Mouse (Mus musculus): ENCODE results near the gene Rassf2. TPM values are rescaled to one million over a fixed set of nuclear protein-coding genes. Genes with fewer than 3 reads are reported as not detected.

The Rassf2 gene
- total RNA-seq, 2 experiments from 2014 or later = 38.3 to 41.0 TPM

GRCm38 (mm10) chr2:132039894-132040293 is 9.8 kb upstream of the Rassf2 start:
- DNase-seq (ENCODE audit: low spot score in 2 of 2) = no peak
- intact Hi-C loops (cut with DNase I) = no loop called here

- no peak for DNase-seq (ENCODE audit: low spot score in 2 of 2)
- intact Hi-C loops (cut with DNase I) = no loop called here
These were observed 6.3 kb upstream of the Rassf2 start for GRCm38 (mm10) chr2:132036326-132036725.

DNA sequence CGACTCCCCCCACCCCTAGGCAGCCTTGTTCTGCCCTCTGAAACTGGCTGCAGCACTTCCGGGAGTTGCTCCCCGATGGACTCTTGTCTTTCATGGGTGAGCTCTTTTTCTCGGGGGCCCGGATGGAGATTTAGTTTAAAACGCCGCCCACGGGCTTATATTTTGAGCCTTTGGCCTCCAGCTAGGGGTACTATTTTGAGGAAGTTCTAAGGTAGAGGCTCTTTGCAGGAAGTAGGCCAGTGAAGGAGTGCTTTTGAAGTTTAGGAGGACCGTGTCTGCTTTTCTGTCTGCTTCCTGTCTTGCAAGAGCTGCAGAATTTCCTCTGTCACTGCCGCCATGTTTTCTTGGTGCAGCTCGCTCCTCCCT is 5.4 kb upstream of the Rassf2 start:
- no peak for DNase-seq (ENCODE audit: low spot score in 2 of 2)
- intact Hi-C loops (cut with DNase I) = no loop called here

DNA sequence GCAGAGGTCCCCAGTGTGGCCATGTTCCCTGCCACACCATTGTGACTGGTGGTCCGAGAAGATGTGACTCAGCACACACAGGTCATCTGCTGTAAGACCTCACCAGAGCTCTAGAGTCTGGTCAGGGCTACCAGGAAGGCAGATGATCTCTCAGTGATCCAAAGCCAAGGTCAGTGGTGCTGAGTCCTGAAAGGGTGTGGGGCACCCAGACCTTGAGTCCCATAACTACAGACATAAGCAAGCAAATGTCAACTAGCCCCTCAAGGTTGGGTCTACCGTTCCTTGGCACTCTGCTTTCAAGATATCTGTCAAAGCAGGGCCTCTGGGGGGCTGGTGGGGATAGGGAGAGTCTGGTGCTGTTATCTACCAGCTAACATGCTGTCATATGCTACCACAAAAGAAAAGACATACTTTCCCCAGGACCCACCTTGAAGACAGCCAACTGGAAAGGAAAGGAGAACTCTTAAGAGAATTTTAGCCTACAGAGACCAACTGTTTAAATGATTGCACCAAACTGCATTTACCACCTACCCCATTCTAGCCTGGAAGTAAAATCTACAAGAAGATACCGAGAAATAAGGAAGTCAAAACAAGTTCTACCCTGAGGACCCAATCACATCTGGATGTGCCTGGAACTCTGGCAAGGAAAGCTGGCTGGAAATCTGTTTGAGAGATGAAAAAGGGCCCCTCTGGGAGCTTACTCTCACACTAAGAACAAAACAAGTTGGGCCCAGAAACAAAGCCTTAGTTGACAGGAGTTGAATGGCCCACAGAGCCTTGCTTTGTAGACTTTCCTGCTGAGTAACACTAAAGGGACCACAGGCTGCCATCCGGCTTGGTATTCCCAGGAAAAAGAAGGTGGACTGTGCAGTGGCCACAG is 4.8 kb upstream of the Rassf2 start:
- no peak for DNase-seq (ENCODE audit: low spot score in 2 of 2)
- intact Hi-C loops (cut with DNase I) = no loop called here

DNA sequence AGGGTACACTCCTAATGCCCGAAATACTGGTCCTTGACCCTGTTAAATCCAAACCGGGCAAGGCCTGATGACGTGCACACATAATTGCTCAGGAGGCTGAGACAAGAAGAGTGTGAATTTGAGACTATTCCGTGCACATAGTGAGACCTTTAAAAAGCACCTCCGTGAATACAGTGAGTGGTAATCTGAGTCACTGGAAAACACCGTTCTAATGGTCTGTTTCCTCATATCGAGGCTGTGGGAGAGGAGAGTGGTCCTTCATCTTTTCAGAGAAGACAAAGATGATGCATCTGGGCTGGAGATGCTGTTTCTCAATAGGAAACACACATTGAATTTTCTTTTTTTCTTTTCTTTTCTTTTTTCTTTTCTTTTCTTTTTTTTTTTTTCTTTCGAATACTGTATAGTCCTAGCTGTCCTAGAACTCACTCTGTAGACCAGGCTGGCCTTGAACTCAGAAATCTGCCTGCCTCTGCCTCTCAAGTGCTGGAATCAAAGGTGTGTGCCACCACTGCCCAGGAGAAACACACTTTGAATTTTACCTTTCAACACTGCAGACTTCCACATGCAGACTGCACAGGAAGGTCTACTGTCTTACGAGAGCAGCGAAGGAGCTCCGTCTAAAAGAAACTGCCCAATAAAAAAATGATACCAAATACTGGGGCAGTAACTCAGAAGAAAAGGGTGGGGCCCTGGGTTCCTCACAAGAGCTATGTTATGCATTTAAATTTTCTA is 1.5 kb upstream of the Rassf2 start:
- DNase-seq (ENCODE audit: low spot score in 2 of 2) = no peak

DNA sequence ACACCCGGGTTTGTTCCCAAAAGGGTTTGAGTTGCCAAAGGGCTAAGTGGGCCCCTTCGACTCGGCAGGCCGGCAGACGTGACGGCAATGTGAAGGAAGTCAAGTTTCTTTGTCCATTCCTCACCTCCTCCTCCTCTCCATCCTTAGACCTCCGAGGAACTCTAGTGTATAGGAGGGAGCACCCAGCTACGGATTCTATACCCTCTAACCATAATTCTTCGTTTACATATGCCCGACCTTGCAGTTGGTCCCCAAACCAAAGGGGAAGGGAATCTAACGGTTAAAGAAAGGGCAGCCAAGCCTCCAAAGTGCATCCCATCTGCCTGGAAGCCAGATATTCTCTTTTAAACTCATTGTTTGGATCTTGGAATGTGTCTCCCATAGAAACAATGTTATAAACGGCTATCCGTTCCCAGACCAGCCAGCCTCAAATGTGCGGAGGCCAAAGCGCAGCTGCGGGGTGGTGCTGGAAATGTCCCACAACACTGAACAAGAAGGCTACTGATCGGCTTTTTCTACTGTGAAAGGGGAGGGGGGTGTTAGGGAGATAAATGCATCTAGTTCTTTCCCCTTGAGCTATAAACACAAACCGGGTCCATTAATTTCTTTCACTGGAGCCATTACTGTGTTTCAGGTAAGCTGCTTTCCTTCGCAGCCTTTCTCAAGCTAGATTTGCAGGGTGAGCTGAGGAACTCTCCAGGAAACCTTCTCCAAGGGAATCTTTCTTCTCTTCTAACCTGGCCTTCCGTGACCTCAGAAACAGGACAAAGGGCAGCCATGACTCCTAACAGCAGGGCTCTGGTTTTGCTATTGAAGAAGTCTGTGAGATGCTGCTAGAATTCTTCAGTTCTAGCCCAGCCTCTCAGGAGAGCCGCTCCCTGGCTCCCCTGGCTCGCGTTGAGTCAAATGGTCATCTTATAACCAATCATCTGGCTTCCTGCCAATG is 633 bp upstream of the Rassf2 start:
- intact Hi-C loops (cut with DNase I) = no loop called here
- DNase-seq (ENCODE audit: low spot score in 2 of 2) = no peak

More for the DNA sequence above, 1.5 kb upstream of the Rassf2 start:
- intact Hi-C loops (cut with DNase I) = no loop called here

GRCm38 (mm10) chr2:132028894-132029605 is 1.0 kb downstream of the Rassf2 start:
- DNase-seq (ENCODE audit: low spot score in 2 of 2) = peak in 1 of 2 experiments; percentile 29
- intact Hi-C loops (cut with DNase I) = no loop called here

GRCm38 (mm10) chr2:132028107-132028506 is 2.0 kb downstream of the Rassf2 start:
- intact Hi-C loops (cut with DNase I) = no loop called here
- DNase-seq (ENCODE audit: low spot score in 2 of 2) = no peak

DNA sequence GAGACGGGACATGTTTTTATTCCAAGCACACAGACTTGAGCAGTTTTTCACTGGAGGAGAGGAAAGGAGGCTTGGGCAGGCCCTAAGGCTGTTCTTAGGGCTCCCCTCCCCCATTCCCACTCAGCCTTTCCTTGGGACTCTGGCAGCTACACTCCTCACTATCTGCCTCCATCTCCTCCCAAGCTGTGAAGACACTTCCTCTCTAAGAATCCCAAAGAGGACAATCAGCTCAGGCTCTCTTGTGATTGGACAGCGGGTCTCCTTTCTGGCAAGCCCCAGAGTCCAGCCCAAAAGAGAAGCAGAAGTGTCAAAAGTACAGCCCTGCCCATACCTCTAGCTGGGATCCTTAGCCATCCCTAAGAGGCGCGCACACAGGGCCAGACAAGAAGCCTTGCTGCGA is 2.7 kb downstream of the Rassf2 start:
- no peak for DNase-seq (ENCODE audit: low spot score in 2 of 2)
- intact Hi-C loops (cut with DNase I) = no loop called here

DNA sequence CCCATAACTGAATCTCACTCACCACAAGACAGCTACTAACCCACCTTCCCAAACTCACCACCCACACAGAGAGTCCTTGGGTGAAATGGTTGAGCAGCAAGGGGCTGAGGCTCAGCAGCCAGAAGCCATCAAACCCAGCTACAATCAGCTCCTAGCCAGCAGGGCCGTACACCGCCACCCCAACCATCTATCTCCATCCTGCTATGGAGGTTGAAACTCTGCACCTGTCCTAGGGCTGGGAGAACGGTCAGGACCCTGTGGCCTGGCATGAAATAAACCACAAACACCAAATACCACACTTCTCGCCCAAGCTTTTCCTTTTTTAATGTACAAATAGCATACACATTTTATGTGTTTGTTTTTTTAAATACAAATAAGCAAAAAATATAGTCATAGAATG is 6.0 kb downstream of the Rassf2 start:
- no peak for DNase-seq (ENCODE audit: low spot score in 2 of 2)
- intact Hi-C loops (cut with DNase I) = no loop called here

GRCm38 (mm10) chr2:132022621-132023020 is 7.4 kb downstream of the Rassf2 start:
- DNase-seq (ENCODE audit: low spot score in 2 of 2) = no peak
- intact Hi-C loops (cut with DNase I) = no loop called here

DNA sequence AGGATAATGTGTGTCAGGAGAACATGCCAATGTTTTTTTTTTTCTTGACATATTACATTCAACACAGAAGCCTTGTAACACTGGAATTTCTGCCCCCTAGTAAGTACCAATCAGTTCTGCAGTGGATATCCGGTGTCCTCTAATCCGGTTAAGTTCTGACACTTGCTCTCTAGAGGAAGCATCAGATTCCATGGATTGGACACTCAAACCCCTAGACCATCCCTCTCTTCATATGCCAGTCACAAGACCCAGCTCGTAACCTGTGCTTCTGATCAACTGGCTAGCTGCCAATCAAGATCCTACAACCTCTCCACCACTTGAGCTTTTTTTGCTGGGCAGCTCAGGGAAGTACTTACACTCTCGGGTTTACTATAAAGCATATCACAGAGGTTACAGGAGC is 8.4 kb downstream of the Rassf2 start:
- DNase-seq (ENCODE audit: low spot score in 2 of 2) = no peak
- intact Hi-C loops (cut with DNase I) = no loop called here

DNA sequence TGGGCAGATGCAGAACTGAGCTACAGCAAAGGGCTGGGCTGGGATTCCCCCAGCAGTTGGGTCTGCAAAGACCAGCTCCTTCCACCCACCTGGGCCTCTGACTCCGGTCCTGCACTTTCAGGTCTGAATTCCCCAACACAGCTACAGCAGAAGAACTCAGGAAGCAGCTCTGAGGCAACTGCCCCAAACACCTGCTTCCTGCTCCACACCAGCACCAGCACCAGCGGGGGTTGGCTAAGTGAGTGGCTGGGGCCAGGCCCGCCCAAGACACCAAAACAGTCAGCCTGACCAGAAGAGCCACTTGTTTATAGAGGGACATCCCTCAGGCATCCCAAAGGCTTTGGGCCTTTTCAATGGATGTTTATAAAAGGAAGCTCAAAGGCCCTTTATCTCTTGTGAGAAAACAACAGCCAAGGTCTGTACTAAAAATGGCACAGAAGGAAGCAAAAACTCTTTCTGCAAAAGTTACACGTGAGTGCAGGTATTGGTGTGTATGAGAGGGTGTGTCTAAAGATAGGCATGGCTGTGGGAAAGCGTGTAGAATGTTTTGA is 9.0 kb downstream of the Rassf2 start:
- no peak for DNase-seq (ENCODE audit: low spot score in 2 of 2)
- intact Hi-C loops (cut with DNase I) = no loop called here

DNA sequence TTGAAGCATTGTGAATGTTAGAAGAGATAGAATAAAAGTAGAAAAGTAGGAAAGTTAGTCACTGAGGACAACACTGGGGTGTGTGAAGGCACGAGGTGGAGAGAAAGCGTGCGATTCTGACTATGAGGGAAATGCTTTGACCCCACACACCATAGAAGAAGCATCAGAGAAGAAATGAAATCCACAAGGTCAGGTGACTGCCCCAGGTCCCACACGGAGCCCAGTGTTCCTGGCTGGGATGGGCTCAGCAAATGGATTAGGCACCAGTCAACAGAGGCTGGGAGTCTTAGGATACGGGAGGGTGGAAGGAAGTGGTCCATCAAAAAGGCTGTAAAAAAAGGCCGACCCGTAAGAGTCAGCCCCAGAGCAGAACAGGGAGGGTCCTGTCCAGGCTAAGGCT is 9.6 kb downstream of the Rassf2 start:
- intact Hi-C loops (cut with DNase I) = no loop called here
- DNase-seq (ENCODE audit: low spot score in 2 of 2) = no peak

- intact Hi-C loops (cut with DNase I) = no loop called here
- DNase-seq (ENCODE audit: low spot score in 2 of 2) = no peak
These were observed 10.7 kb downstream of the Rassf2 start for GRCm38 (mm10) chr2:132019372-132019811.

DNA sequence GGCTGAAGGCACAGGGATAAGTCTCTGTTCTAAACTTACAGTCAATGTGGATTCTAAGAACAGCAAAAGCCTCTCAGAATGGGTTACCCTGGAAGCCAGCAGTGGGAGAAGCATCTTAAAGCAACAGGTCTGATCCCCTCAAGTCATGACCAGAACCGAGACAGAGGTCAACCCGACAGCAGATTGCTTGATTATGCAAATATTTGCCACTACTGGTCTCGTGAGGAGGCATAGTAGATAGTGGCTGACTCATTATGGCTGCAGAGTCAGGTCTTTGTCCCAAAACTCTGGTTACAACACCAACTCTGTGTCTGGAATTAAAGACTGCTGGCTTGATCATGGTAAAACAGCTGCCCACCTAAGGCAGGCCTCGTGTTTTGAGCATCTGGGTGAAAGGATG is 11.9 kb downstream of the Rassf2 start:
- no peak for DNase-seq (ENCODE audit: low spot score in 2 of 2)
- intact Hi-C loops (cut with DNase I) = no loop called here

DNA sequence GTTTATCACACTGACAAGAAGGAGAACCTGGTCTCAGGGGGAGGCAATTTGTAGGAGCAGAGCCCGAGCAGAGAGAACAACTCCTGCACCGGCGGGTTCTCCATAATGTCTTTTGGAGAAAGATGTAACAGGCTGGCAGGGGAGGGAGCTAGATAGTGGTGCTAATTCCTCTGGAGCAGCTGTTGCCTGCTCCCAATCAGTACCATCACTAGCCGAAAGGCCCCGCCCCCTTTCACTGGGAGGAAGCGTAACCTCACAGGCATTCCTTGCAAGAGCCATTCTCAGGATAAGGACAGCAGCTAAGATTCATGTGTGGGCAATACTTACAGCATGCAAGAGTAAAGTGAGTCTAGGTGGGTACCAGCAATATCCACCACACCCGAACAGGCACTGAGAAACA is 12.4 kb downstream of the Rassf2 start:
- no peak for DNase-seq (ENCODE audit: low spot score in 2 of 2)
- intact Hi-C loops (cut with DNase I) = no loop called here

GRCm38 (mm10) chr2:132016034-132016433 is 14.0 kb downstream of the Rassf2 start:
- intact Hi-C loops (cut with DNase I) = no loop called here
- no peak for DNase-seq (ENCODE audit: low spot score in 2 of 2)

DNA sequence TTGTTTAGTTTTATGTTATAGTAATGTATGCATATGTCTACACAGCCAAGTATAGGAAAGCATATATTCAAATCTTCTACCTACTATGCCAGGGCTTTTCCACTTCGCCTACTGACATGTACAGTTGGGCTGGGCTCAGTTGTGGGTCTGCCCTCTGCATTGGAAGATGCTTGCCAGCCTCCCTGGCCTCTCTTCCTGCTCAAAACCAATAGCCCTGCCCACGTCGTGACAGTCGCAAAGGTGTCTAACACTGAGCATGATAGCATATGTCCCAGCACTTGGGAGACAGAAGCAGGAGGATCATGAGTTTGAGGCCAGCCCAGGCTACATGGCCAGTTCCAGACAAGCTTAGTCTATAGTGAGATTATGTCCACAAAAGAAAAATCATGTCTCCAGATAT is 16.9 kb downstream of the Rassf2 start:
- intact Hi-C loops (cut with DNase I) = no loop called here
- DNase-seq (ENCODE audit: low spot score in 2 of 2) = no peak

Data from left cerebral cortex, postnatal 36 days (tissue).